Mouse (Mus musculus) midbrain, embryonic 11.5 days (tissue): Measurements from ENCODE around the gene Pcbp3. TPM values are rescaled to one million over a fixed set of nuclear protein-coding genes. Genes with fewer than 3 reads are reported as not detected.

ENCODE experiments used
- ATAC-seq: fragments of 200-750 bp; cut with Nextera tagmentation; 2 replicates; pipeline ENCODE4 v1.8.0; 2017; ENCODE audit warnings: moderate TSS enrichment, moderate library complexity; ENCODE audit not compliant: low FRiP score
- DNase-seq: peaks from one replicate; pipeline ENCODE4 v3.0.0; 2015; ENCODE audit warnings: low spot score; ENCODE audit errors: missing footprints
- H3K27ac ChIP-seq: fragments of 300-500 bp; sonication (generic); 2 replicates; pipeline ENCODE4 v1.5.1; 2014; ENCODE audit warnings: low read depth, low read length
- H3K27me3 ChIP-seq: fragments of 300-500 bp; sonication (generic); 2 replicates; pipeline ENCODE4 v1.6.1; 2014; ENCODE audit warnings: mild to moderate bottlenecking, low read length, moderate library complexity, mixed read lengths; ENCODE audit not compliant: control insufficient read depth, insufficient read depth
- H3K36me3 ChIP-seq: fragments of 300-500 bp; sonication (generic); 2 replicates; pipeline ENCODE4 v1.6.1; 2014; ENCODE audit warnings: mild to moderate bottlenecking, low read length, moderate library complexity, mixed read lengths; ENCODE audit not compliant: control insufficient read depth, insufficient read depth
- H3K4me1 ChIP-seq: fragments of 300-500 bp; sonication (generic); 2 replicates; pipeline ENCODE4 v1.6.1; 2014; ENCODE audit warnings: low read length; ENCODE audit not compliant: control insufficient read depth, insufficient read depth
- H3K4me2 ChIP-seq: fragments of 300-500 bp; sonication (generic); 2 replicates; pipeline ENCODE4 v1.6.1; 2014; ENCODE audit warnings: mild to moderate bottlenecking, moderate library complexity
- H3K4me3 ChIP-seq: fragments of 300-500 bp; sonication (generic); 2 replicates; pipeline ENCODE4 v1.5.1; 2014; ENCODE audit warnings: low read depth, low read length
- H3K9ac ChIP-seq: fragments of 300-500 bp; sonication (generic); 2 replicates; pipeline ENCODE4 v1.6.1; 2014; ENCODE audit warnings: low read length
- H3K9me3 ChIP-seq: fragments of 300-500 bp; sonication (generic); 2 replicates; pipeline ENCODE4 v1.6.1; 2016; ENCODE audit warnings: low read length; ENCODE audit not compliant: control insufficient read depth
- WGBS: fragments of 180-500 bp; shearing (Covaris S2); extraction: QIAGEN DNeasy Blood & Tissue Kit; methylation state at CpG from one replicate; pipeline ENCODE4 v1.1.7; 2014; 5-methylcytosine and 5-hydroxymethylcytosine counted together
- polyA plus RNA-seq: library from polyadenylated mRNA; unstranded; fragments of >200 nt; fragmentation: Nextera tagmentation; extraction: Ambion mirVana; gene quantifications from 2 replicates; pipeline ENCODE4 v1.2.1, GENCODE M21; 2014

Gene Pcbp3
- 34.4 and 41.5 TPM in 2 replicates for polyA plus RNA-seq

GRCm38 (mm10) chr10:76961790-76962489 is at the start of gene Pcbp3:
Gene Pcbp3 (minus strand): TSS chr10:76961887.
- H3K36me3 ChIP-seq: no peaks in the 10 kb centered on the region
- WGBS: 2% methylated on average over 62 of the region's 62 CpGs
- no peak within 1 kb of the TSS for H3K27ac ChIP-seq
- H3K27me3 ChIP-seq: no peaks in the 10 kb centered on the region
- H3K9me3 ChIP-seq: no peaks in the 10 kb centered on the region
- ATAC-seq (peak; percentile 97), DNase-seq (peak; percentile 100)
- peak within 1 kb of the TSS; percentile 82 for H3K9ac ChIP-seq
- H3K4me1 ChIP-seq: peaks cover 25% of the 10 kb centered on the region
- peak within 1 kb of the TSS; percentile 95 for H3K4me2 ChIP-seq
- H3K4me3 ChIP-seq: peak within 1 kb of the TSS; percentile 66

DNA sequence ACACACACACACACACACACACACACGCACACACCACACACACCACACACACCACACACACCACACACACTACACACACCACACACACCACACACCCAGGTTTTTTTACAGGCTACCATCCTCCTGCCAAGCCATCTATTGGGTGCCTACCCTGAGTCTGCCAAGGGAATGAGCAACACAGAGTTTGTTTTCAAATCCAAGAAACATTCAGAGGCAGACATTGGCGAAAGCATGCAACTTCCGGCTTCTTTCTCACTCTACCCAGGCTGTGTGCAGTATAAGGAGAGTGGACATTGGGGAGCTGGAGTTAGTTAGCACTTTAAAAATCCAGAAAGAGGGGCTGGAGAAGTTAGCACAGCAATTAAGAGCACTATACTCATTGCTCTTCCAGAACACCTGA is 47.0 kb upstream of the Pcbp3 start:
- no peaks in the 10 kb centered on the region for H3K36me3 ChIP-seq
- H3K9me3 ChIP-seq: no peaks in the 10 kb centered on the region
- no peaks in the 10 kb centered on the region for H3K27me3 ChIP-seq
- peak overlapping the region; percentile 90; the same call in 1 of the 2 replicates for H3K27ac ChIP-seq
- H3K9ac ChIP-seq: no peak overlapping the region
- 70% methylated on average over 3 of the region's 3 CpGs for WGBS
- ATAC-seq (no peak), DNase-seq (no peak)
- no peak overlapping the region for H3K4me2 ChIP-seq
- peaks cover 11% of the 10 kb centered on the region for H3K4me1 ChIP-seq
- no peak overlapping the region for H3K4me3 ChIP-seq

DNA sequence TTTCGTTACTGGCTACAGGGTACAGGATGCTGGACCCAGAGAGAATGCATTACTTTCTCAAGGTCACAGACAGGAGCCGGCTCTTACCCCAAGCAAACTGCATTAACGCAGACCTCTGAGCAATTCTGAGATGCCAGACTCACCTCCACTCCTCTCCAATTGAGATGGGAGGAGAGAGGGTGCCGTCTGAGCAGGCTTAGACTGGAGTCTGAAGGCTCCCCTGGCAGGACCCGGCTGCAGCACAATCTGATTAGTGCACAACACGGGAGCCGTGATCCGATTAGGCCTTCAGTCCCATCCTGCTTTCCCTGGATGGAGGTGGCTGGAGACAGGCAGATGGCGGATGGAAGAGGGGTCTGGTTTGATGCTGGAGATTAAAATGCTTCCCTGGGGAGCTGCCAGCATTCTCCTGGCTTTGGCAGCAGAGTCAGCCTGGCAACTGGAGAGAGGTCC is 46.4 kb upstream of the Pcbp3 start:
- peak overlapping the region; percentile 90 for H3K27ac ChIP-seq
- no peak overlapping the region for H3K4me3 ChIP-seq
- H3K9me3 ChIP-seq: no peaks in the 10 kb centered on the region
- peaks cover 11% of the 10 kb centered on the region for H3K4me1 ChIP-seq
- peak; percentile 95 for DNase-seq
- no peaks in the 10 kb centered on the region for H3K27me3 ChIP-seq
- 14% methylated on average over 9 of the region's 9 CpGs for WGBS
- peak; percentile 81 for ATAC-seq
- peak overlapping the region; percentile 12; the same call in 1 of the 2 replicates for H3K9ac ChIP-seq
- no peak overlapping the region for H3K4me2 ChIP-seq
- no peaks in the 10 kb centered on the region for H3K36me3 ChIP-seq

GRCm38 (mm10) chr10:77007433-77008108 is 45.9 kb upstream of the Pcbp3 start:
- Histone ChIP-seq H3K4me2 (no peak overlapping the region), H3K4me3 (no peak overlapping the region), H3K27me3 (no peaks in the 10 kb centered on the region), H3K9me3 (no peaks in the 10 kb centered on the region), H3K36me3 (no peaks in the 10 kb centered on the region), H3K27ac (peak overlapping the region; percentile 90), H3K4me1 (peaks cover 11% of the 10 kb centered on the region), H3K9ac (peak overlapping the region; percentile 12; the same call in 1 of the 2 replicates)
- DNase-seq (peak; percentile 85), ATAC-seq (peak; percentile 43; the same call in 1 of the 2 replicates)
- WGBS: 28% methylated on average over 8 of the region's 8 CpGs

- 20% methylated on average over 7 of the region's 7 CpGs for WGBS
- DNase-seq: peak; percentile 84
Measured at GRCm38 (mm10) chr10:77004936-77005335, 43.2 kb upstream of the Pcbp3 start.

GRCm38 (mm10) chr10:76997759-76998513 is 36.2 kb upstream of the Pcbp3 start:
- no peaks in the 10 kb centered on the region for H3K9me3 ChIP-seq
- no peak for ATAC-seq
- H3K4me3 ChIP-seq: no peak overlapping the region
- H3K9ac ChIP-seq: no peak overlapping the region
- H3K27me3 ChIP-seq: no peaks in the 10 kb centered on the region
- H3K4me2 ChIP-seq: no peak overlapping the region
- 81% methylated on average over 17 of the region's 17 CpGs for WGBS
- DNase-seq: peak; percentile 56
- no peaks in the 10 kb centered on the region for H3K4me1 ChIP-seq
- no peak overlapping the region for H3K27ac ChIP-seq
- H3K36me3 ChIP-seq: no peaks in the 10 kb centered on the region

More at GRCm38 (mm10) chr10:77004936-77005335, 43.2 kb upstream of the Pcbp3 start:
- H3K4me2 ChIP-seq: no peak overlapping the region
- no peak overlapping the region for H3K27ac ChIP-seq
- peaks cover 11% of the 10 kb centered on the region for H3K4me1 ChIP-seq
- no peak overlapping the region for H3K9ac ChIP-seq
- no peaks in the 10 kb centered on the region for H3K9me3 ChIP-seq
- no peak for ATAC-seq
- no peaks in the 10 kb centered on the region for H3K27me3 ChIP-seq
- H3K4me3 ChIP-seq: no peak overlapping the region
- no peaks in the 10 kb centered on the region for H3K36me3 ChIP-seq

- H3K4me1 ChIP-seq: no peaks in the 10 kb centered on the region
- H3K4me3 ChIP-seq: no peak overlapping the region
- no peaks in the 10 kb centered on the region for H3K36me3 ChIP-seq
- ATAC-seq (no peak), DNase-seq (peak; percentile 47)
- no peak overlapping the region for H3K9ac ChIP-seq
- 62% methylated on average over 3 of the region's 3 CpGs for WGBS
- H3K4me2 ChIP-seq: no peak overlapping the region
- no peaks in the 10 kb centered on the region for H3K9me3 ChIP-seq
- no peak overlapping the region for H3K27ac ChIP-seq
- H3K27me3 ChIP-seq: no peaks in the 10 kb centered on the region
Measured at GRCm38 (mm10) chr10:76992456-76992855, 30.8 kb upstream of the Pcbp3 start.

DNA sequence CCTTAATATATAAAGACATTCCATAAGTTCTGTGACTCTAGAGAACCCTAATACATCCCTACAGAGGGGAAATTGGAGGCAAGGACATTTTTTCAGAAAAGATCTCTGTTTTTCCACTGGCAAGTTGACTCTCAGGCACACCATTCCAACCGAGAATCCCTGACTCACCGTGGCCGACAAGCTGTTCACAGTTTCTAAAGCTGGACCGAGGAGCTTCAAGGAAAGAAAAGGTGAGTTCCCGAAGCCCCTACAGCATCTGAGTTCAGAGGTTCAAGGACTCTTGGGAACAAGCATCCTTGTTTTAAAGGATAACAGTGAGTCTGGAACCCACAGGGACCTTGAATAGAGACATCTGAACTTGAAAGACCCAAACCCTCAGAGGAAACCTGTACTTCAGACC is 26.9 kb upstream of the Pcbp3 start:
- H3K27ac ChIP-seq: no peak overlapping the region
- 88% methylated on average over 5 of the region's 5 CpGs for WGBS

More for the DNA sequence above, 26.9 kb upstream of the Pcbp3 start:
- ATAC-seq (no peak), DNase-seq (peak; percentile 73)
- Histone ChIP-seq H3K9ac (no peak overlapping the region), H3K4me1 (no peaks in the 10 kb centered on the region), H3K9me3 (no peaks in the 10 kb centered on the region), H3K36me3 (no peaks in the 10 kb centered on the region), H3K4me3 (no peak overlapping the region), H3K4me2 (no peak overlapping the region), H3K27me3 (no peaks in the 10 kb centered on the region)
